Mouse (Mus musculus) stomach, embryonic 14.5 days (tissue): Measurements from ENCODE around the gene H2-K1. TPM values are rescaled to one million over a fixed set of nuclear protein-coding genes. Genes with fewer than 3 reads are reported as not detected.
"Not testable (repeated sequence)": the region's sequence is repeated elsewhere in the genome, so short reads cannot be mapped to it uniquely, and the experiment has no call there.

Experiments
- ATAC-seq: fragments of 200-750 bp; cut with Nextera tagmentation; 2 replicates; pipeline ENCODE4 v1.8.0; 2017; ENCODE audit warnings: low read depth, moderate TSS enrichment; ENCODE audit not compliant: insufficient number of reproducible peaks, insufficient read depth, low FRiP score
- H3K27ac ChIP-seq: fragments of 300-500 bp; sonication (generic); 2 replicates; pipeline ENCODE4 v1.5.1; 2014; ENCODE audit warnings: mild to moderate bottlenecking, low read length, moderate library complexity, mixed read lengths
- H3K27me3 ChIP-seq: fragments of 300-500 bp; sonication (generic); 2 replicates; pipeline ENCODE4 v1.6.1; 2014; ENCODE audit warnings: low read length, control low read depth, mixed read lengths; ENCODE audit not compliant: control insufficient read depth, insufficient read depth
- H3K36me3 ChIP-seq: fragments of 300-500 bp; sonication (generic); 2 replicates; pipeline ENCODE4 v1.6.1; 2014; ENCODE audit warnings: mild to moderate bottlenecking, control low read depth, low read length, moderate library complexity, mixed read lengths; ENCODE audit not compliant: control insufficient read depth, insufficient read depth
- H3K4me1 ChIP-seq: fragments of 300-500 bp; sonication (generic); 2 replicates; pipeline ENCODE4 v1.6.1; 2014; ENCODE audit warnings: low read length, control low read depth, mixed read lengths; ENCODE audit not compliant: control insufficient read depth, insufficient read depth
- H3K4me2 ChIP-seq: fragments of 300-500 bp; sonication (generic); replicated peaks from 2 replicates; pipeline ENCODE4 v1.6.1; 2014; ENCODE audit warnings: low read depth, low read length, control low read depth
- H3K4me3 ChIP-seq: fragments of 300-500 bp; sonication (generic); 2 replicates; pipeline ENCODE4 v1.5.1; 2014; ENCODE audit warnings: low read depth, low read length, control low read depth
- H3K9ac ChIP-seq: fragments of 300-500 bp; sonication (generic); replicated peaks from 2 replicates; pipeline ENCODE4 v1.6.1; 2014; ENCODE audit warnings: low read depth, mild to moderate bottlenecking, control low read depth, low read length, moderate library complexity, mixed read lengths
- H3K9me3 ChIP-seq: fragments of 300-500 bp; sonication (generic); 2 replicates; pipeline ENCODE4 v1.6.1; 2016; ENCODE audit warnings: low read depth, low read length, control low read depth; ENCODE audit not compliant: control insufficient read depth
- WGBS: fragments of 180-500 bp; shearing (Covaris S2); extraction: QIAGEN DNeasy Blood & Tissue Kit; methylation state at CpG from one replicate; pipeline ENCODE4 v1.1.7; 2014; 5-methylcytosine and 5-hydroxymethylcytosine counted together
- polyA plus RNA-seq: library from polyadenylated mRNA; unstranded; fragments of >200 nt; fragmentation: Nextera tagmentation; extraction: Ambion mirVana; gene quantifications from 2 replicates; pipeline ENCODE4 v1.2.1, GENCODE M21; 2014

Gene H2-K1
- polyA plus RNA-seq, 1 experiment from 2014 or later = 38.8 TPM

- not testable (repeated sequence) for H3K36me3 ChIP-seq, H3K9me3 ChIP-seq, H3K9ac ChIP-seq, H3K27ac ChIP-seq, ATAC-seq, H3K4me1 ChIP-seq, H3K4me3 ChIP-seq
- peaks cover 17% of the 10 kb centered on the region for H3K27me3 ChIP-seq
- 0 out of 2 replicates have a peak overlapping the region, but pooled peaks have one; percentile 46 for H3K4me2 ChIP-seq
- WGBS = 12% methylated on average over 8 of the region's 8 CpGs
These were observed 18.0 kb downstream of the H2-K1 start for GRCm38 (mm10) chr17:33982136-33982535.

DNA sequence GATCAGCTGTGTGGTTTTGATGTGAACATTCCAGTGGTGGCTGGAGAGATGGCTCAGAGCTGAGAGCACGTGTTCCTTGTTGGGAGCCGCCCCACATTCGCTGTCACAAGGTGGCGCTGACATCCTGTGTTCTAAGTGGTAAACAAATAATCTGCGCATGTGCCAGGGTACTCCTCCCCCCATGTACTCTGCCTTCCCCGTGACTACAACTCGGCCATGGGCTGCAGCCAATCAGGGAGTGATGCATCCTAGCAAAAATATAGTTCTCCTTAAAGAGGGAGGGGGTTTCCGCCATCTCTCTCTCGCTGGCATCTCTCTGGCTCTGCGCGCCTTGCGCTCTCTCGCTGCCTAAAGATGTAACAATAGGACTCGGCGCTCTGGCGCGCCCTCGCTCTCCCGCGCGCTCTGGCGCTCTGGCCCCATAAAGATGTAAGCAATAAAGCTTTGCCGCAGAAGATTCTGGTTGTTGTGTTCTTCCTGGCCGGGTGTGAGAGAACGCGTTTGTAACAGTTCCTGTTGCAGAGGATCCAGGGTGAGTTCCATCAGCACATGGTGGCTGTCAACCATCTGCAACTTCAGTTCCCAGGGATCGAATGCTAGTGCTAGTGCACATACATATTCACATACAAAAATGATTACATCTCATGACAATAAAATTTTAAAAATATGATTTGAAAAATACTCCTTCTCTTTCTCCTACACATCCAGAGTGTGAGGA lies 18.8 kb downstream of the H2-K1 start:
- 1% methylated on average over 27 of the region's 27 CpGs for WGBS
- peak overlapping the region; percentile 37 for H3K4me3 ChIP-seq
- ATAC-seq = peak; percentile 84
- H3K36me3 ChIP-seq, H3K4me1 ChIP-seq, H3K9ac ChIP-seq, H3K9me3 ChIP-seq: not testable (repeated sequence)
- H3K27me3 ChIP-seq = peaks cover 17% of the 10 kb centered on the region
- H3K4me2 ChIP-seq = peak overlapping the region; percentile 46
- peak overlapping the region; percentile 78 for H3K27ac ChIP-seq

DNA sequence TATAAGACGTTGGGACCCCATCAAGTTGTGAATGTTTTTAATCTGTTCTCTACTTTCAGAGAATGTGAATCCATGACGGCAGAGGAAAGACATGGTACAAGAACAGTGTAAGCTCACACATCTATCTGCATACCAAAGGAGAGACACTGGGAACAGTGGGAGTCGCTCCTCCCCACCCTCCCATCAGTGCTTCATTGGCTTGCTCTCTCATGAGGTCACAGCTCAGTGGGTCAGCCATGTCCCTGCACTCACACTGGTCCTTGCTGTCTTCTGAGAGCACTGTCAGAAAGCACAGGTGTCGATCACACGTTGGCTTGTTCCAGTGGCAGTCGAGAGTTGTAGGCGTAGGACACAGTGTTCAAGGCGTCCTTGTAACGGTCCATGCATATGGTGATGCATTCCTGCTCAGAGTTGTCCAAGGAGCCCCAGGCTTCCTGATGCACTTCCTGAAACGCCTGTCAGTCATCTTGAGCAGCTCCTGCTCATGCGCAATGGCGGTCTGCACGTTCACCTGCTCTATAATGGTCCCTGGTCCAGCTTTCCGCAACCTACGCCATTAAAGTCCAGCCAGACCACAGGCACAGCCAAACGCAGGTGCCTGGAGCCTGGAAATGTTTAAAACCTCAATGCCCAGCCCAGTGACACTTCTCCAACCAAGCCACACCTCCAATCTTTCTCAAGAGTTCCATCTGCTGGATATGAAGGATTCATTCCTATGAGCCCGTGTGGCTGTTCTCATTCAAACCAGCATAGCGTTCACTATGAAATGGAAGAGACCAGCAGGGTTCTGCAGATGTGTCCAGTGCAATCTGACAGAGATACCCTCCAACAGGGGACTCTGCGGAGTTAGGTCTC lies 19.7 kb downstream of the H2-K1 start:
- WGBS = 74% methylated on average over 19 of the region's 19 CpGs
- H3K4me1 ChIP-seq = peaks cover 4% of the 10 kb centered on the region; the same call in 1 of the 2 replicates
- ATAC-seq = no peak
- no peak overlapping the region for H3K9ac ChIP-seq
- no peak overlapping the region for H3K4me2 ChIP-seq
- peaks cover 17% of the 10 kb centered on the region for H3K27me3 ChIP-seq
- H3K4me3 ChIP-seq = no peak overlapping the region
- H3K27ac ChIP-seq = no peak overlapping the region
- no peaks in the 10 kb centered on the region for H3K9me3 ChIP-seq
- no peaks in the 10 kb centered on the region for H3K36me3 ChIP-seq

DNA sequence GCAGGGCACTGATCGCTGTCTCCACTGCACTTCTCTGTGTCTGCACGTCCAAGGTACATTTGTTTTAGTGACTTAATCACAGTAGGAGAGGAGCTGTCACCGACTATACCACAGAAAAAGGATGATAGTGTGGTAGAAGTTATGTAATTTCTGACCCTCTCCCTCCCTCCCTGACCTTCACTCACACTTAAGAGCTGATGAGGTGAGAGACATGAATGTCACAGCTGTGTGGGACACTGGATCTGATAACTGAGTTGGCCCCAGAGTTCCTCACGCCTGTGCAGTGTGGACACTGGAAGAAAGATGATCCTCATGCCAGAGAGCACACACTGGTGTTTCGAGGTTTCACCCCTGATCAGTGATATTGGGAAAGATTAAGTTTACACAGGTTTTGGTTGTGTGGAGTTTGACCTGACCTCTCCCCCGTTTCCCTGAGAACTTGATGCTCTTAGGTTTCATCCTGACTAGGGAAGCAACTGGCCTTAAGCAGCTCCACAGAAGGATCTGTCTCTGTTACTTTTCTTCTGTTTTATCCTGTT lies 20.6 kb downstream of the H2-K1 start:
- H3K4me1 ChIP-seq = peaks cover 4% of the 10 kb centered on the region; the same call in 1 of the 2 replicates
- WGBS = 66% methylated on average over 6 of the region's 6 CpGs
- H3K9me3 ChIP-seq = no peaks in the 10 kb centered on the region

DNA sequence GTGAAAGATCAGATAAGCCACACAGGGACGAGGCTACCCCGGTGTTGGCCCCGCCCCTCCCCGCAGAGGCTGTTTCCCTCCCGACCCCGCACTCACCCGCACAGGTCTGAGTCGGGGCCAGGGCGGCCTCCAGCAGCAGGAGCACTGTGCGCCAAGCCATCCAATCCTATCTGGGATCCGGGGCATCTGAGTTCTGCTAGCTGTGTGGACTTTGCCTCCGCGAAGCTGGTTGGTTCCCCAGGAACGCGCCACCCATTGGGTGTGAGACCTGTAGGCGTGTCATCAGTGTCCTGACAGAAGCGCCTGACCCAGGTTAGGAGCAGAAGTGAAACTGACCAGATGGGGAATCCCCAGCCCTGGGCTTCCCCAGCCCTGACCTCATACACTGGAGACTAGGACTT lies 21.5 kb downstream of the H2-K1 start:
- Histone ChIP-seq H3K36me3 (no peaks in the 10 kb centered on the region), H3K9me3 (no peaks in the 10 kb centered on the region), H3K4me2 (peak overlapping the region; percentile 59), H3K4me3 (peak overlapping the region; percentile 29), H3K4me1 (peaks cover 4% of the 10 kb centered on the region; the same call in 1 of the 2 replicates), H3K27ac (no peak overlapping the region), H3K27me3 (peaks cover 17% of the 10 kb centered on the region), H3K9ac (0 out of 2 replicates have a peak overlapping the region, but pooled peaks have one; percentile 25)
- under 1% methylated on average over 16 of the region's 17 CpGs for WGBS
- ATAC-seq = peak; percentile 75

More for the DNA sequence above, 20.6 kb downstream of the H2-K1 start:
- Histone ChIP-seq H3K27me3 (peaks cover 17% of the 10 kb centered on the region), H3K4me2 (no peak overlapping the region), H3K27ac (no peak overlapping the region), H3K4me3 (no peak overlapping the region), H3K9ac (no peak overlapping the region), H3K36me3 (no peaks in the 10 kb centered on the region)
- ATAC-seq = no peak

GRCm38 (mm10) chr17:33977861-33978557 lies 22.1 kb downstream of the H2-K1 start:
- H3K4me1 ChIP-seq = peaks cover 4% of the 10 kb centered on the region; the same call in 1 of the 2 replicates
- H3K27me3 ChIP-seq = peaks cover 17% of the 10 kb centered on the region
- peak overlapping the region; percentile 59 for H3K4me2 ChIP-seq
- H3K27ac ChIP-seq = no peak overlapping the region
- ATAC-seq = no peak
- 0 out of 2 replicates have a peak overlapping the region, but pooled peaks have one; percentile 25 for H3K9ac ChIP-seq
- H3K9me3 ChIP-seq = no peaks in the 10 kb centered on the region
- peak overlapping the region; percentile 29 for H3K4me3 ChIP-seq
- H3K36me3 ChIP-seq = no peaks in the 10 kb centered on the region
- 2% methylated on average over 57 of the region's 57 CpGs for WGBS

- Histone ChIP-seq H3K9ac (no peak overlapping the region), H3K36me3 (no peaks in the 10 kb centered on the region), H3K4me3 (no peak overlapping the region), H3K27me3 (peaks cover 11% of the 10 kb centered on the region), H3K4me1 (peaks cover 4% of the 10 kb centered on the region; the same call in 1 of the 2 replicates), H3K4me2 (no peak overlapping the region), H3K9me3 (no peaks in the 10 kb centered on the region), H3K27ac (no peak overlapping the region)
- WGBS = 52% methylated on average over 3 of the region's 3 CpGs
- ATAC-seq = no peak
These were observed 26.6 kb downstream of the H2-K1 start for GRCm38 (mm10) chr17:33973572-33973971.

- H3K4me3 ChIP-seq = no peak overlapping the region
- H3K9me3 ChIP-seq = no peaks in the 10 kb centered on the region
- H3K4me2 ChIP-seq = no peak overlapping the region
- H3K36me3 ChIP-seq = no peaks in the 10 kb centered on the region
- H3K27ac ChIP-seq = no peak overlapping the region
- ATAC-seq = no peak
- peaks cover 2% of the 10 kb centered on the region for H3K27me3 ChIP-seq
- H3K4me1 ChIP-seq = no peaks in the 10 kb centered on the region
- 7% methylated on average over 1 of the region's 1 CpGs for WGBS
- no peak overlapping the region for H3K9ac ChIP-seq
These were observed 27.5 kb downstream of the H2-K1 start for GRCm38 (mm10) chr17:33972691-33973090.
